Comparison of ENCODE assay signal across 8 mouse cellular contexts in genomic region chr16:13867406-13867805, GRCm38 (mm10). TPM values are rescaled to one million over a fixed set of nuclear protein-coding genes. Genes with fewer than 3 reads are reported as not detected.
DNase-seq lines count a peak whose midpoint lies in the region; ATAC-seq and TF ChIP-seq lines count a peak whose summit lies in the region.
"Not testable (repeated sequence)": the region's sequence is repeated elsewhere in the genome, so short reads cannot be mapped to it uniquely, and the experiment has no call there.

No protein-coding gene starts in this region.

- not testable (repeated sequence) for TF ChIP-seq EP300 in heart, postnatal 0 days (IDR thresholded peaks at IDR 0.05; ENCODE audit: low read depth)

- TF ChIP-seq POLR2A in thymus, adult 2 months (IDR thresholded peaks at IDR 0.05; ENCODE audit: control insufficient read depth, extremely low read depth, insufficient read depth, low read length, poor library complexity) = not testable (repeated sequence)

- not testable (repeated sequence) for TF ChIP-seq CTCF in heart, postnatal 0 days (IDR thresholded peaks at IDR 0.05; ENCODE audit: low read depth); layer of hippocampus, adult 2 months (conservative IDR thresholded peaks at IDR 0.05); midbrain, postnatal 0 days (IDR thresholded peaks at IDR 0.05); thymus, adult 2 months (IDR thresholded peaks at IDR 0.05; ENCODE audit: borderline replicate concordance, control insufficient read depth, extremely low read depth, insufficient read depth, low read length, poor library complexity)

- not testable (repeated sequence) for H3K27ac ChIP-seq in forebrain, embryonic 11.5 days (ENCODE audit: low read depth, low read length); heart, postnatal 0 days (ENCODE audit: low read depth); liver, embryonic 11.5 days (ENCODE audit: low read depth, low read length); midbrain, postnatal 0 days (ENCODE audit: low read depth, low read length); thymus, adult 2 months (ENCODE audit: control insufficient read depth, insufficient read depth, low read length)
- H3K27ac ChIP-seq in layer of hippocampus, adult 2 months = peak overlapping the region; percentile 84

- not testable (repeated sequence) for H3K4me1 ChIP-seq in forebrain, embryonic 11.5 days (replicated peaks; ENCODE audit: control insufficient read depth, insufficient read depth, low read length); heart, postnatal 0 days (ENCODE audit: control insufficient read depth, insufficient read depth); liver, embryonic 11.5 days (replicated peaks; ENCODE audit: control insufficient read depth, insufficient read depth, low read length); midbrain, postnatal 0 days (ENCODE audit: insufficient read depth, low read length); thymus, adult 2 months (replicated peaks; ENCODE audit: control insufficient read depth, insufficient read depth, low read length)

- H3K36me3 ChIP-seq in forebrain, embryonic 11.5 days (ENCODE audit: control insufficient read depth, insufficient read depth, low read length); liver, embryonic 11.5 days (ENCODE audit: control insufficient read depth, insufficient read depth, low read length); midbrain, postnatal 0 days (ENCODE audit: insufficient read depth, low read length): not testable (repeated sequence)
- peaks cover 40% of the 10 kb centered on the region for H3K36me3 ChIP-seq in heart, postnatal 0 days (replicated peaks; ENCODE audit: control insufficient read depth, insufficient read depth, low read length)
- H3K36me3 ChIP-seq in thymus, adult 2 months (ENCODE audit: control insufficient read depth, insufficient read depth, low read length) = peaks cover 14% of the 10 kb centered on the region

- H3K9me3 ChIP-seq in forebrain, embryonic 11.5 days (ENCODE audit: control insufficient read depth, low read length); heart, postnatal 0 days (replicated peaks; ENCODE audit: control insufficient read depth, low read length); liver, embryonic 11.5 days (ENCODE audit: control insufficient read depth, low read length); midbrain, postnatal 0 days (ENCODE audit: low read length): not testable (repeated sequence)

- ATAC-seq in forebrain, embryonic 11.5 days (replicated peaks; ENCODE audit: low FRiP score); heart, postnatal 0 days (ENCODE audit: insufficient read depth, low read depth); midbrain, postnatal 0 days (ENCODE audit: low FRiP score): not testable (repeated sequence)
- ATAC-seq in liver, embryonic 11.5 days (replicated peaks; ENCODE audit: low FRiP score) = 0 out of 2 replicates have a peak, but pooled peaks have one; percentile 41

- peak; percentile 19 for DNase-seq in CD4-positive, CD25-positive, alpha-beta regulatory T cell, adult 2 months (ENCODE audit: low read depth, low spot score)
- DNase-seq in cerebellum, adult 9-10 months = peak; percentile 24
- peak; percentile 54 for DNase-seq in forebrain, embryonic 11.5 days (ENCODE audit: low spot score)
- DNase-seq in heart, postnatal 0 days (ENCODE audit: low spot score); liver, embryonic 11.5 days (ENCODE audit: low spot score): not testable (repeated sequence)
- peak; percentile 22 to 35 for DNase-seq in layer of hippocampus, adult 2 months (ENCODE audit: low spot score in 2 of 2)
- DNase-seq in midbrain, postnatal 0 days (ENCODE audit: low spot score) = peak; percentile 27
- peak; percentile 16 for DNase-seq in thymus, adult 2 months

- H3K4me2 ChIP-seq in forebrain, embryonic 11.5 days (ENCODE audit: low read depth, low read length, severe bottlenecking); midbrain, postnatal 0 days (ENCODE audit: low read depth, low read length, poor library complexity, severe bottlenecking): not testable (repeated sequence)
- H3K4me2 ChIP-seq in heart, postnatal 0 days (ENCODE audit: low read depth, low read length) = peak overlapping the region; percentile 66; the same call in 1 of the 2 replicates
- H3K4me2 ChIP-seq in liver, embryonic 11.5 days = peak overlapping the region; percentile 51

- H3K27me3 ChIP-seq in forebrain, embryonic 11.5 days (ENCODE audit: control insufficient read depth, insufficient read depth, low read length); heart, postnatal 0 days (ENCODE audit: control insufficient read depth, insufficient read depth, low read length); liver, embryonic 11.5 days (replicated peaks; ENCODE audit: control insufficient read depth, insufficient read depth, low read length); midbrain, postnatal 0 days (ENCODE audit: insufficient read depth, low read length); thymus, adult 2 months (ENCODE audit: control insufficient read depth, insufficient read depth, low read length): not testable (repeated sequence)

- WGBS in forebrain, embryonic 11.5 days = 7% methylated on average over 5 of the region's 5 CpGs
- 48% methylated on average over 5 of the region's 5 CpGs for WGBS in heart, postnatal 0 days
- WGBS in liver, embryonic 11.5 days = 41% methylated on average over 5 of the region's 5 CpGs
- 18% methylated on average over 5 of the region's 5 CpGs for WGBS in midbrain, postnatal 0 days
- WGBS in thymus, adult 2 months = 79% methylated on average over 5 of the region's 5 CpGs

- H3K9ac ChIP-seq in forebrain, embryonic 11.5 days (ENCODE audit: low read length); heart, postnatal 0 days (replicated peaks; ENCODE audit: low read depth, low read length); liver, embryonic 11.5 days (ENCODE audit: low read depth, low read length); midbrain, postnatal 0 days (replicated peaks; ENCODE audit: low read length, poor library complexity, severe bottlenecking): not testable (repeated sequence)

- H3K4me3 ChIP-seq in forebrain, embryonic 11.5 days (ENCODE audit: low read depth, low read length); liver, embryonic 11.5 days (ENCODE audit: low read depth, low read length); midbrain, postnatal 0 days (ENCODE audit: low read depth, low read length); thymus, adult 2 months (ENCODE audit: control insufficient read depth, insufficient read depth, low read length): not testable (repeated sequence)
- H3K4me3 ChIP-seq in heart, postnatal 0 days (ENCODE audit: low read depth, low read length) = peak overlapping the region; percentile 41; the same call in 1 of the 2 replicates
- H3K4me3 ChIP-seq in layer of hippocampus, adult 2 months = peak overlapping the region; percentile 45

RNA-seq across cellular contexts. Expression of gene Pdxdc1, which starts 35.5 kb away (rescaled TPM):
- polyA plus RNA-seq in forebrain, embryonic 11.5 days (2014; fragmentation: Nextera tagmentation; extraction: Ambion mirVana) = 73.9 and 74.1 TPM in 2 replicates
- total RNA-seq in heart, postnatal 0 days (2014; rRNA removed; ENCODE audit: low replicate concordance) = 75.6 and 96.8 TPM in 2 replicates
- polyA plus RNA-seq in heart, postnatal 0 days (2015; fragmentation: Nextera tagmentation; extraction: Ambion mirVana) = 46.4 and 49.9 TPM in 2 replicates
- total RNA-seq in layer of hippocampus, adult 2 months (2021) = 10 to 100 TPM; 72.8 to 74.1 TPM
- polyA plus RNA-seq in liver, embryonic 11.5 days (2014; fragmentation: Nextera tagmentation; extraction: Ambion mirVana) = 48.2 and 57.2 TPM in 2 replicates
- total RNA-seq in midbrain, postnatal 0 days (2014; rRNA removed) = 77.1 and 86.5 TPM in 2 replicates
- 59.6 and 65.8 TPM in 2 replicates for polyA plus RNA-seq in midbrain, postnatal 0 days (2015; fragmentation: Nextera tagmentation; extraction: Ambion mirVana)
- 58.0 and 77.2 TPM in 2 replicates for polyA plus RNA-seq in thymus, adult 2 months (2012; rRNA removed)

RNA-seq across cellular contexts. Expression of gene Mpv17l, which starts 35.6 kb away (rescaled TPM):
- polyA plus RNA-seq in forebrain, embryonic 11.5 days (2014; fragmentation: Nextera tagmentation; extraction: Ambion mirVana) = 2.7 and 3.2 TPM in 2 replicates
- 2.0 and 2.7 TPM in 2 replicates for total RNA-seq in heart, postnatal 0 days (2014; rRNA removed; ENCODE audit: low replicate concordance)
- polyA plus RNA-seq in heart, postnatal 0 days (2015; fragmentation: Nextera tagmentation; extraction: Ambion mirVana) = 1.4 and 2.3 TPM in 2 replicates
- total RNA-seq in layer of hippocampus, adult 2 months (2021) = 10 to 100 TPM; 67.5 to 71.3 TPM
- polyA plus RNA-seq in liver, embryonic 11.5 days (2014; fragmentation: Nextera tagmentation; extraction: Ambion mirVana) = 1.9 and 3.1 TPM in 2 replicates
- 53.9 and 58.3 TPM in 2 replicates for total RNA-seq in midbrain, postnatal 0 days (2014; rRNA removed)
- polyA plus RNA-seq in midbrain, postnatal 0 days (2015; fragmentation: Nextera tagmentation; extraction: Ambion mirVana) = 50.9 and 52.8 TPM in 2 replicates
- polyA plus RNA-seq in thymus, adult 2 months (2012; rRNA removed) = 1.2 and 1.4 TPM in 2 replicates

RNA-seq across cellular contexts. Expression of gene Ntan1, which starts 48.8 kb away (rescaled TPM):
- polyA plus RNA-seq in forebrain, embryonic 11.5 days (2014; fragmentation: Nextera tagmentation; extraction: Ambion mirVana) = 151 and 159 TPM in 2 replicates
- total RNA-seq in heart, postnatal 0 days (2014; rRNA removed; ENCODE audit: low replicate concordance) = 64.7 and 109 TPM in 2 replicates
- polyA plus RNA-seq in heart, postnatal 0 days (2015; fragmentation: Nextera tagmentation; extraction: Ambion mirVana) = 141 and 148 TPM in 2 replicates
- total RNA-seq in layer of hippocampus, adult 2 months (2021) = 10 to 100 TPM; 79.9 to 83.7 TPM
- polyA plus RNA-seq in liver, embryonic 11.5 days (2014; fragmentation: Nextera tagmentation; extraction: Ambion mirVana) = 83.8 and 84.4 TPM in 2 replicates
- 148 and 162 TPM in 2 replicates for total RNA-seq in midbrain, postnatal 0 days (2014; rRNA removed)
- 224 and 237 TPM in 2 replicates for polyA plus RNA-seq in midbrain, postnatal 0 days (2015; fragmentation: Nextera tagmentation; extraction: Ambion mirVana)
- 80.3 and 86.7 TPM in 2 replicates for polyA plus RNA-seq in thymus, adult 2 months (2012; rRNA removed)

Comparison
In these comparisons a context has a peak if more than half of its experiments do, and no peak if none do; other contexts are left out.
1. RNA of gene Mpv17l, which starts 35.6 kb away (polyA plus RNA-seq): 50.9 to 52.8 TPM in midbrain, postnatal 0 days; 2.7 to 3.2 TPM in forebrain, embryonic 11.5 days, 1.4 to 2.3 TPM in heart, postnatal 0 days, 1.9 to 3.1 TPM in liver, embryonic 11.5 days and 1.2 to 1.4 TPM in thymus, adult 2 months; every median in the first group is over 10 times any median in the second.